Mouse (Mus musculus) liver, adult 2 months (tissue): ENCODE data around the gene Kctd20.

ENCODE experiments used
- CTCF ChIP-seq: fragments of 200-500 bp; IDR thresholded peaks from 2 replicates; pipeline ENCODE4 v1.5.1; 2011; ENCODE audit warnings: low read depth, low read length, control low read depth
- POLR2A ChIP-seq: fragments of 200-500 bp; IDR thresholded peaks from 2 replicates; pipeline ENCODE4 v1.6.1; 2011; ENCODE audit warnings: low read length, control low read depth; ENCODE audit not compliant: insufficient read depth; ENCODE audit errors: extremely low read depth

- TF ChIP-seq CTCF, result no peak
- no peak for TF ChIP-seq POLR2A
Observed at GRCm38 (mm10) chr17:29005002-29005401, 53.3 kb downstream of the Kctd20 start.
